Mouse (Mus musculus) T-helper 17 cell (primary cell): ENCODE results near the gene Irx6.

ENCODE experiments used
- in situ Hi-C, 2 experiments: fragments of 300-600 bp; cut with MboI, MseI; formaldehyde crosslinking; loops; 1 replicate in 1 of 2; 2 replicates in 1 of 2; pipeline ENCODE4 v1.15.1; 2025; ENCODE audit warnings: high pct_unique_total_duplicates in 2 of 2

Irx6 gene

DNA sequence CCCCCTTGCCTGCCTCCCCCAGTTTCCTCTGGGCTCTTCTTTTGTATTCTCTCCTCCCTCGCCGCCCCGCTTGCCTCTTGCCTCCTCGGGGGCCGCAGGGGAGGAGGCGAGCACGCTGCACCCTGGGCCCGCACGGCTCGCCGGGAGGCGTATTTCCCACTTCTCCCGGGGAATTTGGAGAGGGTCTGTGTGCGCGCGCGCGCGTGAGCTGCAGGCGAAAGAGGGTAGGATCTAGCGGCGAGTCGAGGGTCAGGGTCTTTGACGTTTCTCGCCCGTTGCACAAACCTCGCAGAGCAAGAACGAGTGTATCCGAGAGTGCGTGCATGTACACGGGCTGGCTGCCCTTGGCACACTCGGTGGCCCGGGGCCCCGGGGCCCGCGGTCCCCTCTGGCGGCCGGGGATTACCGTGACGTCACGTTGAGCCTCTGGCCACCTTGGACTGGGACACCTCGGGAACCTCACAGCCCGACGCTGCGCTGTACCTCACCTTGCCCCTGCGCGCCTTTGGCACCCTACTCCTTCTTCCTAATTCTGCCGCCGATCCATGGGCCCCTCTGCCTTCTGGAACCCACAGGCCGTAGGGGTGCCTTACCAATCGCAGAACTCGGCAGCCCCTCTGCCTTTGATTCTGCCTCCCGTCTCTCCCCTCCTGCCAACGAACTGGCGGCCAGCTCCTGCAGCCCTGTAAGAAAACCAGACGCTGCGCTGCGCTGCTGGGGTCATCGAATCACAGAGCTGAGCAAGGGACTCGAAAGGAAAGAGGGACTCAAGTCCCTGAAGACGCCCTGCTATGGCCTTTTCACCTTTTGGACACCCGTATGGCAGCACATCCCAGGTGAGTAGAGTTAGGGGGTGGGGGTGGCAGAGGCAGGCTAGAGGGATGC, at the start of gene Irx6:
Gene Irx6 (plus strand): TSS at position 45 of the 885 bp plus-strand sequence.
- in situ Hi-C loops, result loop anchor here in 1 of 2 experiments (10.0 kb wide), 1 partner anchor 540 kb away; no protein-coding TSS in a partner anchor

DNA sequence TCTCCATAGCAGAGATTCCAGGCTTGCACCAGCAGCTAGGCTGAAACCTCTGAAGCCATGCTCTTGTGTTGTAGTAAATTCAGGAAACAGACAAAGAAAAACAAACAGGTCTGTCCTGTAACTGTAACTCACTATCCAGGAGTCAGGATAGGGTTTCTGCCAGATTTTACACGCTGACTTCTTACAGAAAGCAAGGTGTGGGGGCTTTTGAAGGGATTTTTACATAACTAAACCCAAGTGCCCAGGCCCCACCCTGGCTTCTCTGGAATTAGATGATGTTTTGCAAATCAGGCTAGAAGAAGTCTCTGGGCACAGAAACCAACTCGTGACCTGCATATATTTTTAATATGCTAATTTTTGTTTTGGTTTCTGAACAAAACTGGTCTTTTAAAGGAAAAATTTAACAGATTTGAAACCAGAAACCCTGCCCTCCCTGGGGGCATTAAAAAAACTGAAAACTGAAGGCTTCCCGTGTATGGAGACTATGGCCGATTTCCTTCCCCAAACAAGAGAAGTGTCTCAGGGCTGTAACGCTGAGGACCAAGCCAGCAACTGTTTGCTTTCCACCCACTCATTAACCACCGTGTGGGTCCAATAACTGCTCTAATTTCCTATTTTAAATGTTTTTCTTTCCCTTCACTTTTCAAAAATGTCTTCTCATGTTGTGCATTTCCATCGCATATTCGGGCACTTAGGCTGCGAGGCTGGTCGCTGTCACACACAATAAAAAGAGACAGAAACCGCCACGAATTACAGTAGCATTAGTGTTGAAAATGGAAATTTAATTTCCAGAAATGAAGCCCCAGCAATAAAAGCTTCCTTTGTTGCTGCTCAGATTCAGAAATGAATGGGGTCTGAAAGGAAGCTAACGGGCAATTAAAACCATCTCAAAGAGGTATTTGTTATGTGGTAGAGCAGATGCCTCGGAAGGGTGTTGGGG, 45.1 kb upstream of the Irx6 start:
- in situ Hi-C loops, result no loop called here

DNA sequence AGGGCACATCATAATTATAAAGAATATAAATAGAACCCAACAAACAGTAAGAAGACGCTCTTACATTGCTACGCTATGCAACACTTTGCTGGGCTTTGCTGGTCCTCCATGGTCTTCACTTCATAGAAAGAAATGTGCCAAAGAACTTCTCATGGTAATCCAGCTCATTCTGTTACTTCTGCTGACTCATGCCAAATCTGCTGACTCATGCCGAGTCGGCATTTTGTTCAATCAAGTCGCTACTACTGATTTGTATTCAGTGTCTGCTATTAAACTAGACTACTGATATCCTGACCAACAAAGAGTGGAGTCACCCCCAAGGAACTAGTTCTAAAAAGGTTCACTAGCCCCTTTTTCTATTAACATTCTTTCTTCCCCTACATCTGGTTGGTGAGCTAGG, 40.9 kb upstream of the Irx6 start:
- in situ Hi-C loops, result no loop called here

DNA sequence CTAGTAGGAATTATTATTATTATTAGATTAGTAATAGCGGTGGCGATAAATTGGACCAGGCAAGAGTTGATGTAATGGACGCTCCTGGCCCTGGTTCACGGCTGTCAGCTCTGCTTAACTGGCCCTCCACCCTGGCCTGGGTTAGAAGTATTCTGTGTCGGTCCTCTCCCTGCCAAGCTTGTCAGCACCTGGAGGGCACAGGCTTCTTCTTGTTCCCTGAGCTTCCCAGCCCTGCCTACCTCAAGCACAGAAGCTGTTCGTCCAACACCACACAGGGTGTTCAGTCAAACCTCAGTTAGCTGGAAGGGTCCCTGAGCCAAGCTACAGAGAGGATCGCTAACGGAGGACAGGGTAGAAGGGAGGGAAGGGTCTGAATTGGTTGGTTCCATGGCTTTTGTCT, 33.3 kb upstream of the Irx6 start:
- in situ Hi-C loops, result no loop called here

DNA sequence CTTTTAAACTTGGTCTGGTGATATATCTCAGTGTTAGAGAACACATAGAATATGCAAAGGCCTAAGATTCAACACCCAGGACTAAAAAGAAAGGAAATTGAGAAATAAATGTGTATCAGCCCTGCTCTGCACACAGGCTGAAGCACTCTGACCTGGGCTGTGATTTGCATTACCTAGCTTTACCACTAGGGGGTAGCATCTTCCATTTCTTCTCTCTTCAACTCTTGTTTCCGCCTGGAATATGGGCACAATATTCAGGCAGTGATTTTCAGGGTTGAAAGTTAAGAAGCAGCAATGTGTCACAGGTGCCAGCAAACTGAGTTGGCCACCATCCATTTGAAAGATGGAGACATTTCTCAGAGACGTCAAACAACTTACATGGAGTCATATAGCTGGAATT, 27.5 kb upstream of the Irx6 start:
- in situ Hi-C loops, result no loop called here

DNA sequence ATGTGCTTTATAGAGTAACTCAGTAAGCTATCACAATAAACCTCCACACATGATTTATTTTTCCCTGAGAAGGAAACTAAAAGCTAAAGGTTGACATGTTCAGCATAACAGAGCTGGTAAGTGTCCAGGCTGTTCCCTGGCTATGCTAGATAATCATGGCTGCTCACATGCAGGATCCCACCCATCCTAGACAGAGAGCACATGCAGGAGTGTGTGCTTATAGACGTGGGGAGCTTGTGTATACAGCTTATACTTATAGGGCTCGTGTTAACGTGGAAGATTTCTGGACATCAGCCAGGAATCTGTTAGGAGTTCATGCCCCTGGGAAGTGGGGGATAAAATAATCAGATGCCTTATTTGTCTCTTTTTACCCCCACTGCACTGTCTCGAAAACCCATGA, 9.9 kb upstream of the Irx6 start:
- in situ Hi-C loops, result no loop called here

DNA sequence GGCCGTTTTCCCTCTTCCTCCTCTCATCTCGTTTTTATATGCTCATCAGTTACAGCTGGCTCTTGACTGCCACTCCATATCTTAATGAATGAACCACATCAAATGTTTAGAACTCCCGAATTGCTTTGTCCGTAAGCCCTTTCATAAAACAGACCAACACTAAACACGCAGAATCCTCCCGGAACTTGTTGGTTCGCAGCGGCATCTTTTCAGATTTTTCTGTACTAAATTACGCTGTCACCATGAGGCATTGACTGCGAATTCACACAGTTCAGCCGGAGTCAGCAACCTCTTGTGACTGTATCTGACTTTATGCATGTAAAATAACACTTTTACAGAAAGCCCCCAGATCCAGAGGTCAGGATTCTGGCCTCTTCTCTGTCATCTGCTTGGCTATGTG, 3.9 kb upstream of the Irx6 start:
- in situ Hi-C loops, result loop anchor here in 1 of 2 experiments (10.0 kb wide), 1 partner anchor 535 kb away; no protein-coding TSS in a partner anchor

DNA sequence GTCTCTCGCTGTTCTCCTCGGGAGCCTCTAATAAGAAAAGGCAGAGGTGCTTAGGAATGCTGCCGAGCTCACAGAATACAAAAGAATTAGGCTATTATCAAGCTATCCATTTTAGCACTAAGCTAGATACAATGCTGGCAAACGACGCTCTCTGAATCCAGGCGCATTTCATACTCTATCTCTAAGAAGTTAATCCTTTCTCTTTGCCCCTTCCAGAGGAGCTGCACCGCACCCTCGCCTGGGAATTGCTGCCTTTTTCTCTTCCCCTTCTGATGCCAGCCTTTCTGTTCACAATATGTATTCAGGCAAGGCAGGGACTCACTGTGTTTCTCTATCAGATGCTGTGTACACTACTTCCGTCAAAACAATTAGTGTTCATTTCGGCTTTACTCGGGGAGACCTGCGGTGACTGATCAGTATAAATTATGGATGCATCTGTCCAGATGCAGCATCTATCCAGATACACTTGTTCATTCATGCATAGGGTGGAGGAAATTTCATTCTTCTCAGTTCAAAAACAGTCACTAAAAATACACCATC, 3.4 kb upstream of the Irx6 start:
- in situ Hi-C loops, result loop anchor here in 1 of 2 experiments (10.0 kb wide), 1 partner anchor 536 kb away; no protein-coding TSS in a partner anchor

DNA sequence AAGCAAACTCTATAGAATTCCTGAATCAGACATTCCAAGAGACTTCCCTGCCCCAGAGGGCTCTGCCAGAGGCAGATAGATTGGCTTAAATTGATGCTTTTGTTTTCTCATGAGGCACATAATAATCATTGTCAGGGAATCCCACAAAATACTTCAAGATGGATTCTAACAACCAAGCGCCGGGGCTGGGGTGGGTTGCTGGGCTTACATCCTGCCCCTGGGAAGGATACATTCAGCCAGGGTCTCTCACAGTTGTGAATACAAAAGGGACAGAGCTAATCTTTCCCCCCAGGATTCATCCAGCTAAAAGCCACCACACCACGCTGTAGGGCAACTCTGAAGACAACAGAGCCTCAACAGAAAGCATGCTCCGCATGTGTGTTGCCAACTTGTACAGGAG, 2.2 kb upstream of the Irx6 start:
- in situ Hi-C loops, result loop anchor here in 1 of 2 experiments (10.0 kb wide), 1 partner anchor 537 kb away; no protein-coding TSS in a partner anchor

DNA sequence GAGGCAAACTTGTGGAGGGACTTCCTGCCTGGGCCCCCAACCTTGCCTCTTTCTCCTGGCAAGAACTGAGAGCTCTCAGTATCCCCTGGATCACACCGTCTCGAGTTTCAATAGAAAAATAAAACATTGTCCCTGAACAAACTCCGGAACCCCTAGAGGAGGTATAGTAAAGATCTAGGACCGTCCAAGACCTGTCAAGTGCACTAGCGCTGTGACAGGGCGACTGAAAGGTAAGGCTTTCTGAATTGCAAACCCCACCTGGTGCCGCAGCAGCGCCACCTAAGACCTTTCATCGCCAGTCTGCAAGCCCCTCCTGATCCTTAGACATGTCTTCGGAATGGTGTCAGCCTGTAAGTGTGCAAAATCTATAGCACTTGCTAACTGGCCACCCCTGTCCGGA, 987 bp upstream of the Irx6 start:
- in situ Hi-C loops, result loop anchor here in 1 of 2 experiments (10.0 kb wide), 1 partner anchor 538 kb away; no protein-coding TSS in a partner anchor

DNA sequence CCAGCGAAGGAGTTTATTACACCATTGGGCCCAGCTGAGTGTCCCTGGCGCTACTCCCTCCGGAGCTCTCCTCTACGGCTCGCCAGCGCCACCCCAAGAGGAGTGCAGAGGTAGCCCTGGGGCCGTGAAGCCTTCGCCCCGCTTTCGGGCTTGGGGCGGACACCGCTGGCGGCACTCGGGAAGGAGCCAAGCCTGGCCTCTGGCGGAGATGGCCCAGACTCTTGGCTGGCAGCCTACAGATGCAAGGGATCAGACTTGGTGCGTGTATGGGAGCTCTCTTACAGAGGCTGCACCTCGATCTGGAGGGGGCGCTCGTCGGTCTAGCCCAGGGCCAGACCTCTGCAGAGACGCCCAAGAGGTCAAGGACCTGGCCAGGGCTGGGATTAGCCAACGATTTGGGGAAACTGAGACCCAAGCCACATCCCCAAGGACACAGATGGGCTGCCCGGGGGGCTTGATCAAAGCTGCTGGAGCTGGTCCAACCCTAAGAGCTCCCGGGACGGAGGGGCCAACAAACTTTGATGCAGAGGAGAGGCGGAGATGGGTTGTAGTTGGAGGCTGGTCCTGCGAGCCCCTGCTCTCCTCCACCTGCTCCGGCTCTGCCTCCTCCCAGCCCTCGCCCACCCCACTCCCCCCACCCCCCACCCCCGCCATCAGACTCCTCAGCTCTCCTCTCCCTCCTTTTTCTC, 389 bp upstream of the Irx6 start:
- in situ Hi-C loops, result loop anchor here in 1 of 2 experiments (10.0 kb wide), 1 partner anchor 539 kb away; no protein-coding TSS in a partner anchor

DNA sequence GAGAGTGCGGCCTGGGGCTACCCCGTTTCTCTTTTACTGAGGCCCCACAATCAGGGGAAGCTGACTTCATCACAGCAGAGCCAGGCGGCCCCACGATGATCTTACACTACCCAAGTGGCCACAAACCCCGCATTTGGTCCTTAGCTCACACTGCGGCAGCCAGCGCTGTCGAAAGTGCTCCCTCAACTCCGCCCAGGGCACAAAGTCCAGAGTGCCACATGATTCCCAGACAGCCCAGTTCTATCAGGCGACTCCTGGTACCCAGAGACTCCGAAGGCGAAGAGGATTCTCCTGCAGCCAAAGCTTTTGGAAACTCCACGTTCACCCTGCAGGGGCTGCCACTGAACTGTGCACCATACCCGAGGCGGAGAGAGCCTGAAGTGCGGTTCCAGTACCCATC, 4.3 kb downstream of the Irx6 start:
- in situ Hi-C loops, result loop anchor here in 1 of 2 experiments (10.0 kb wide), 1 partner anchor 544 kb away; no protein-coding TSS in a partner anchor

DNA sequence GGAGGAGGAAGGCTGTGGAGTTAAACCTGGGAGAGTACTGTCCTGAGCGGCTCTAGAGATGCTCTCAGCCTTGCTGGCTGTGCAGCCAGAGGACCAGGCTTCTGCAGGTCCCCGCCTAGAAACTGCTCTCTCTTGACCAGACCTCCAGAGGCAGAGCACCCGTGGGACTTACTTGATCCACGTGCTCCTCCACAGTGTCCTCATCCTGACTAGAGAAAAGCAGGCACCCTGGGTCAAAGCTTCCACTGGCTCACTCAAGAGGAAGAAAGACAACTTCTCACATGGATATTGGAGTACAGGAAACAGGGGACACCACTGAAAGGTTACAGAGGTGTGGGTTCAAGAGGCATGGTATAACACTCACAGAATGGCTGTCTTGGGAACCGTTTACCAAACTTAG, 23.3 kb downstream of the Irx6 start:
- in situ Hi-C loops, result no loop called here

DNA sequence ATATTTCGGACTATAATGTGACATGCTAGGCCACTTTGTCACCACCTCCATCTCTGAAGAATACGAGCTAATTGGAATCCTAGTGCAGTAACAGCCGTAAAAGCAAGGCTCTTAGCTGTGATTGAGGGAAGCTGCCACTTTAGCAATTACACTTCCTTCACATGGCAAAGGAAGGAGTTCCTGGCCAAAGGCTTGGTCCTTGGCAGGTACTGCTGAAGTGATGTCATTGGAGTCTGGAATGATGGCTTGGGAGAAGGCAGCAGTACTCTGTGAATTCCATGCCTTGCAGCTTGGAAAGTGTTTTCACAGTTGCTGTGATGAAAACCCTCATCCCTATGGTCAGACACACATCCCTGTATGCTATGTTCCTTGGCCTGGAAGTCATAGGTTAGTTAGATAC, 24.3 kb downstream of the Irx6 start:
- in situ Hi-C loops, result no loop called here

DNA sequence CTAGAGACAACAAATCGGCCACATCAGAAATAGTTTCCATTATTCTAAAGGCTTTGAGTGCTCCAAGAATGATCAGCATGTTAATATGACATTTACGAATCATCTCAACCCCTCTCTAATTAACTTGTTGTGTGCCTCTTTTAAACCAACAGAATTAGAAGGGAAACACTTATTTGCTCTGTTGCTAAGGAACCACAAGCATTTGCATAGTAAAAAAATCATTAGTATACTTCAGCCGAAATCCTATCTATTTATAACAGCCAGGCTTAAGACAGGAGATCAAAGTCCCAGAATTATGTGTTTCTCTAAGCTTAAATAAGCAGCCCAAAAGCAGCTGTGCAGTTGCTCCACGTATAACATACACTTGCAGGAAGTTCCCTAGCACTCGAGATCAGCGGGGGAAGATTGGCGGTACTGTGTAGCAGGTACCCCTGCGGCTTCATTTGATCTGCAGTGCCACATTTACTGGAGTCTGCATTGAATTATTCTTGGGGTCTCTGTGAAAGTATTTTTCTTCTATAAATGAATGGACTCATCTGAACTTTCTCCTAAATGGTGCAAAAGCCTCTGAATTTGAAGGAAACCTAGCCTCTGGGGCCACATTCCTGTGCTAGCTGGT, 25.9 kb downstream of the Irx6 start:
- in situ Hi-C loops, result no loop called here

DNA sequence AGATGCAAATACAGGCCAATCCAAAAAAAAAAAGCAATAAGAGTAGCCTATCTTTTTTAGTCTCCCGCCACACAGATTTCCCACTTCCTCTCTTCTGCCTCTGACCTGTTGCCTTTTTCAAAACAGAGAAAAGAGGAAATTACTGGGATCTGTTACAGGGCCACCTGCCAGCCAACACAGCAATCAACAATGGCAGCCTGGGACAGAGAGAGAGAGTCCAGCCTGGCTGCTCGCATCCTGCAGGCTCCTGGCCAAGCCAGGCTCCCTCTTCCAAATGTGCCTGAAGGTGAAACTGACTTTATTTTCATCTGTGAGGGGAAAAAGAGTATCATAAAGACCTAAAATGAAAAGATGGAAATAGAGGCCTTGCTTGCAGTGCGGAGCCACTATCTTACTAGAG, 29.3 kb downstream of the Irx6 start:
- in situ Hi-C loops, result no loop called here

DNA sequence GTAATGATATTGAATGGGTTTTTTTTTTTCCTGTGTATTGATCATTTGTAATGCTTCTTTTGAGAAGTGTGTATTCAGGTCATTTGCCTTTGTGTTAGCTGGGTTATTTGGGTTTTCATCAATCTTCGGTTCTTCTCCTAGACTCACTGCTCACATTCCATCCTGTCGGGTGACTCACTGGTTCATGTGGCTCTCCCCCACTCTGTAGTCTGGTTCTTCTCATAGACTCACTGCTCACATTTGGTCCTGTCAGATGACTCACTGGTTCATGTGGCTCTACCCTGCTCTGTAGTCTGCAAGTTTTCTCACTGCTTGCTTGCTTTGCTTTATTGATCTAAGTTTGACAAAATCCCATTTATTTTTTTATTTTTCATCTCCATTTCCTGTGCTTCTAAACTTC, 32.2 kb downstream of the Irx6 start:
- in situ Hi-C loops, result no loop called here

DNA sequence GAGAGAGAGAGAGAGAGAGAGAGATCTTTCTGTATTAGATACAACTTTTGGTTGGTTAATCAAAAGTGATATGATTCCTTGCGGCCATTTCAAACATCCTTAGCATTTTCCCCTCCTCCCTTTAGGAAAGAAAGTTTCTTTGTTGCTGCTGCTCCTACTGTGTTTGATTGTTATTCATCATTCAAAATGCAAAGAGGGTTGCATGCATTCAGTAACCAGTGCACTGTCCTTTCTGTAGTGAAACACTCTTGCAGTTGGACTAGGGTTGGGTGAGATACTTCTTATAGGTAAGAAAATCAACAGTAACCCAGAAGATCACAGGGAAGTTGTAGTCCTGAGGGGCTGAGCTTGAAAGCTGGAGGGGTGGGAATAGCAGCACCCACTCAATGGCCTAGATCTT, 39.2 kb downstream of the Irx6 start:
- in situ Hi-C loops, result no loop called here

DNA sequence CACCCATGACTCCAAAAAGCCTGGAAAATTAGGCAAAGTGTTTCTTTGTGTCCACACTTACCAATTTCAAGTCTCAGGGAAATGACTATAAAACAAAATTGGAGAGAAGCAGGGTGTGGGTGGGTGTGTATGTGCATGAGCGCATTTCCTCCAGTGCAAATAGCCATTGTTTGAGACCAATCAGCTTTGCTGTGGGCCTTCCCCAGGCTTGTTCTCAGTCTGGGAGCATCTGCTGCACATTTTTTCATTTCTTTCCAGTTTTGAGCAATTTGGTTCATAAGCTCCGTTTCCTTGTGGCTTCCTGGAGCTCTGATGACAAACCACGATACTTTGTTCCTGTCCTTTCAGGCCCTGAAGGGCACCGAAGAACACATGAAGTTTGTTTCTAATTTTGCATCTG, 43.3 kb downstream of the Irx6 start:
- in situ Hi-C loops, result no loop called here

DNA sequence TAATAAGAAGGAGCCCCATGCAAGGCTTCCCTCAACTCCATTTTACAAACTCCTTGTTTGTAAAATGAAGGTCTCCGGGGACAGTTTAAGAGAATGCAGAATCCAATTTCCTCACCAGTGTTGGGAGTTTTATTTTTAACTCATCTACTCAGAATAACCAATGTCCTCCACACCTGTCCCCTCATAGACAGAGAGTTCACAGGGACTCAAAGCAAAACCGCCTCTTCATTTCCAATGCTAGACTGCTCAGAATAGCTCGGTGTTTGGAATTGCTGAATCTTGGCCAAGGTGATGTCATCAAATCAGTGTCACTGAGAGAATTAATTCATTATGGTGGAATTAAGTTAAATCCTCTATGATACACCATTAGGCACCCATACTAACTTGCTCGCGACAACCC, 44.0 kb downstream of the Irx6 start:
- in situ Hi-C loops, result no loop called here
